Mouse (Mus musculus): Measurements from ENCODE around the gene Plekhh3. TPM values are rescaled to one million over a fixed set of nuclear protein-coding genes. Genes with fewer than 3 reads are reported as not detected.

Gene Plekhh3
- polyA plus RNA-seq, 1 experiment from 2014 or later, result 11.1 TPM

DNA sequence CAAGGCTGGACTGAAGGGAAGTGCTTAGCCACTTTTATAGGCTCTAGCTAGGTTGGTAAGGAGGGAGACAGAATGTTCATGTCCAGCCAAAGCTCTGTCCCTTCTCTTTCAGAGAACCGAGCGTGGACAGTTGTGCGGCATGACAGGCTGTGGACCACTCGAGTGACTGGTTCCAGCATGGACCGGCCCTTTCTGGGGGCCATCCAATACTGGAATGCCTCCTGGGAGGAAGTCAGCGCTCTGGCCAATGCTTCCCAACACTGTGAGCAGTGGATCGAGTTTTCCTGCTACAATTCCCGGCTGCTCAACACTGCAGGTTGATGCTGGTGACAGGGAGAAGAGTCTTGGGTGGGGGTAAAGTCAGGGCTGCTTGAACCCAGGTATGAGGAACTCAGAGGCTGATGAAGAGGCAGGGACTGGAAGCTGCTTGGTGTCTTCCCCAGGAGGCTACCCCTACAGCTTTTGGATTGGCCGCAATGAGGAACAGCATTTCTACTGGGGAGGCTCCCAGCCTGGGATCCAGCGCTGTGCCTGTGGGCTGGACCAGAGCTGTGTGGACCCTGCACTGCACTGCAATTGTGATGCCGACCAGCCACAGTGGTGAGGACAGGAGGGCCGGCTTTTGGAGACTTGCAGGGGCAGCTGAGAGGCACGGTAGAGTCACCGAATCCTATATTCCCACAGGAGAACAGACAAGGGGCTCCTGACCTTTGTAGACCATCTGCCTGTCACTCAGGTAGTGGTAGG, 11.8 kb upstream of the Plekhh3 start:
- no peak overlapping the region for H3K27ac ChIP-seq
- ATAC-seq, result no peak
- no peaks in the 10 kb centered on the region for H3K4me1 ChIP-seq (replicated peaks)
- H3K36me3 ChIP-seq, result no peaks in the 10 kb centered on the region
- H3K4me2 ChIP-seq (replicated peaks), result no peak overlapping the region
- peaks cover 8% of the 10 kb centered on the region for H3K27me3 ChIP-seq (replicated peaks)
- no peaks in the 10 kb centered on the region for H3K9me3 ChIP-seq
- H3K9ac ChIP-seq, result no peak overlapping the region
- no peak overlapping the region for H3K4me3 ChIP-seq (replicated peaks)
- 75% methylated on average over 14 of the region's 14 CpGs for WGBS

DNA sequence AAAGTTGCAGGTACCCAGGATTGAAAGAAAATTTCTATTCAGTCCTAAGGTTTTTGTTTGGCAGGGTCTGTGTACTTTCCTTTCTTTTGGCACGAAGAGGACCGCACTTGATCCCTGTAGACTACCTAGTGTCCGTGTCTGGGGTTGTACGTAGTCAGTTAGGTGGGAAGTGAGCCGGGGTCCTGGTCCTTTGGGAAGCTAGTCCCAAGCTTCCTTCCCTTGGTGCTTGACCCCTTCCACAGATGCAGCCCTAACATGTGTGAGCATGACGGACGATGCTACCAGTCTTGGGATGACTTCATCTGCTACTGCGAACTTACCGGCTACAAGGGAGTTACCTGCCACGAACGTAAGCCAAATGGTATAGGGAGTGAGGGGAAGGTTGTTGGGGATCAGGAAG, 10.8 kb upstream of the Plekhh3 start:
- H3K27me3 ChIP-seq (replicated peaks), result peaks cover 16% of the 10 kb centered on the region
- no peak overlapping the region for H3K27ac ChIP-seq
- peaks cover 5% of the 10 kb centered on the region for H3K4me1 ChIP-seq (replicated peaks)
- H3K4me2 ChIP-seq (replicated peaks), result no peak overlapping the region
- no peak for ATAC-seq
- H3K9ac ChIP-seq, result no peak overlapping the region
- WGBS, result 91% methylated on average over 11 of the region's 11 CpGs
- no peaks in the 10 kb centered on the region for H3K9me3 ChIP-seq
- no peak overlapping the region for H3K4me3 ChIP-seq (replicated peaks)
- no peaks in the 10 kb centered on the region for H3K36me3 ChIP-seq

DNA sequence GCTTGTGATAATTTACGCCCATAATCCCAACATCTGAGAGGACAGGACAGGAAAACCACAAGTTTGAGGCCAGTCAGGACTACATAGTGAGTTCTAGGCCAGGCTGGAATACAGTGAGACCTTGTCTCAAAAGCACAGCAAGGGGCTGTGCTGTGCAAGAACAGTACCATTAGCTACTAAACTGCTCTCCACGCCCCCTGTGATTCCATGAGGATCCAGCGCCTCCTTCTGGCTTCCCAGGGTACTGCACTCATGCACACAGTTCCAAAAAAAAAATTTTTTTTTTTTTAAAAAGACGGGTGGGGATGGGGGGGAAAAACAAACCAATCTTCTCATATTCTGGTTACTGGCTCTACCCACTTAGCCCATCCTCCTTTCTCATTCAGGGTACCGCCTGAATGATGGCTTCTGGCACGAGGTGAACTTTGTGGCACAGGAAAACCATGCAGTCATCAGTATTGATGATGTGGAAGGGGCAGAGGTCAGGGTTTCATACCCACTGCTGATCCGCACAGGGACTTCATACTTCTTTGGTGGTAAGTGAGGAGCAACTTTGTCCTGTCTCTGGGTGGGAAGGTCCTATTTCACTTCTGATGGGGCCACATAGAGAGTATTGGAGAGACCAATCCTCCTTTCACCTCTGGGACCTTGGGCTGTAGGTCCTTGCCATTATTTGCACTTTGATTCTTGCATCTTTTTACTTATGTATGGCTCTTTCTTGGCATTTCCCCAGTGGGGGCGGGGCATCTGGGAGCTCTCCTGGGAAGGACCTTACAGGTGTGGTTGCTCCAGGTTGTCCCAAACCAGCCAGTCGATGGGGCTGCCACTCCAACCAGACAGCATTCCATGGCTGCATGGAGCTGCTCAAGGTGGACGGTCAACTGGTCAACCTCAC, 9.9 kb upstream of the Plekhh3 start:
- ATAC-seq, result no peak
- no peak overlapping the region for H3K27ac ChIP-seq
- H3K27me3 ChIP-seq (replicated peaks), result peaks cover 21% of the 10 kb centered on the region
- H3K9me3 ChIP-seq, result no peaks in the 10 kb centered on the region
- peaks cover 14% of the 10 kb centered on the region for H3K4me1 ChIP-seq (replicated peaks)
- no peak overlapping the region for H3K9ac ChIP-seq
- H3K36me3 ChIP-seq, result no peaks in the 10 kb centered on the region
- no peak overlapping the region for H3K4me3 ChIP-seq (replicated peaks)
- 42% methylated on average over 10 of the region's 10 CpGs for WGBS
- H3K4me2 ChIP-seq (replicated peaks), result no peak overlapping the region

DNA sequence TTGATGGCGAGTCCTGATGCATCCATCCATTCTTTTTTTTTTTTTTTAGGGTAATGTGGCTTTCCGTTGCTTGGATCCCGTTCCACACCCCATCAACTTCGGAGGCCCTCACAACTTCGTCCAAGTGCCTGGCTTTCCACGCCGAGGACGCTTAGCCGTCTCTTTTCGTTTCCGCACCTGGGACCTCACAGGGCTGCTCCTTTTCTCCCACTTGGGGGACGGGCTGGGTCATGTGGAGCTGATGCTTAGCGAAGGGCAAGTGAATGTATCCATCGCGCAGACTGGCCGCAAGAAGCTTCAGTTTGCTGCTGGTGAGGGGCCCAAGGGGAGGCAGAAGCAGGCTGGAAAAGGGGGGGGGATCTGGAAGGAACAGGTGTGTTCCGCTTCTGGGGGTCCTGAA, 9.1 kb upstream of the Plekhh3 start:
- Histone ChIP-seq H3K27me3 (replicated peaks) (peaks cover 22% of the 10 kb centered on the region), H3K4me3 (replicated peaks) (no peak overlapping the region), H3K27ac (no peak overlapping the region), H3K9me3 (no peaks in the 10 kb centered on the region), H3K9ac (no peak overlapping the region), H3K4me1 (replicated peaks) (peaks cover 17% of the 10 kb centered on the region), H3K4me2 (replicated peaks) (no peak overlapping the region), H3K36me3 (no peaks in the 10 kb centered on the region)
- WGBS, result 58% methylated on average over 17 of the region's 17 CpGs
- ATAC-seq, result no peak

DNA sequence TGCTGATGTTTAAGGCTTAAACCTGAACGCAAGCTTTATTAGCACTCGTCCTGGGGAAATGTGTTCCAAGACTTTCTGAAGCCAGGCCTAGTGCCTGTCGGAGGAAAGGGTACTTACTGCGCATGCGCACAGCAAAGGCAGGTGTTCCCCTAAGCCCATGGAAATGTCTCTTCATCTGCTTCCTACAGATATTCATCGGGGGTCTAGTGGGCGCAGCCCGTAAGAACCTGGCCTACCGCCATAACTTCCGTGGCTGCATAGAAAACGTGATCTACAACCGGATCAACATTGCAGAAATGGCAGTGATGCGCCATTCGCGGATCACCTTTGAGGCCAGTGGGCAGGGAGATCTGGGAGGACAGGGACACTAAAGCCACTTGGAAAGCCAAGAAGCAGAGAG, 8.2 kb upstream of the Plekhh3 start:
- Histone ChIP-seq H3K4me3 (replicated peaks) (no peak overlapping the region), H3K9me3 (no peaks in the 10 kb centered on the region), H3K27me3 (replicated peaks) (peaks cover 25% of the 10 kb centered on the region), H3K4me2 (replicated peaks) (no peak overlapping the region), H3K27ac (no peak overlapping the region), H3K36me3 (no peaks in the 10 kb centered on the region), H3K9ac (no peak overlapping the region), H3K4me1 (replicated peaks) (peaks cover 27% of the 10 kb centered on the region)
- 80% methylated on average over 15 of the region's 15 CpGs for WGBS
- no peak for ATAC-seq

DNA sequence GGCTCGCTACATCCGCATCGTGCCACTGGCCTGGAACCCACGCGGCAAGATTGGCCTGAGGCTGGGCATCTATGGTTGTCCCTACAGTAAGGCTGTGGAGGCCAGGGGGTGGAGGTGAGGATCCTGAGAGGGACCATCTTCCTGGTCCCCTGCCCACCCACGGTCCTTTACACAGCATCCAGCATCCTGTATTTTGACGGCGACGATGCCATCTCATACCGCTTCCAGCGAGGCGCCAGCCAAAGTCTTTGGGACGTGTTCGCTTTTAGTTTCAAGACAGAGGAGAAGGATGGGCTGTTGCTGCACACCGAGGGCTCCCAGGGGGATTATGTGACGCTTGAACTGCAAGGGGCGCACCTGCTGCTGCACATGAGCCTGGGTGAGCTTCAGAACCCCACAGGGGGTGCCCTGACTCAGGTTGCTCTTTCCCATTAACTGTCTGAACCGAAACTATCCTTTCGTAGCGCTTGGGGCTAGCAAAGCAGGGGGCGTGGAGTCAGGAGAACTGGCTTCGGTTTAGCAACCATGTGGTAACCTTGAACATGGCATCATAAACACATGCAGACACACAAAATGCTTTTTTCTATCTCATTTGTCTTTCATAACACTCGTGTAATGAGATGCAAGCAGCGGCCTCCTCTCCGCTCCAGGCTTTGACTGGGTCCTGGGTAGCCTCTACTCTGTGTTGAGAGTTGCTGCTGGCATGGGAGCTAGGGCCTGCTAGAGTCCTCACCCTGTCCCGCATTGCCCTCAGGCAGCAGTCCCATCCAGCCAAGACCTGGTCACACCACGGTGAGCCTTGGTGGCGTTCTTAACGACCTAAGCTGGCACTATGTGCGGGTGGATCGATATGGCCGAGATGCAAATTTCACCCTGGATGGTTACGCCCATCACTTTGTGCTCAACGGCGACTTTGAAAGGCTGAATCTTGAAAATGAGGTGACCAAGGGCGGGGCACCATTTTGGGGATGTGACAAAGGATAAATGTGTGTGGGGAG, 7.2 kb upstream of the Plekhh3 start:
- peaks cover 36% of the 10 kb centered on the region for H3K4me1 ChIP-seq (replicated peaks)
- H3K27me3 ChIP-seq (replicated peaks), result peaks cover 25% of the 10 kb centered on the region
- 63% methylated on average over 36 of the region's 36 CpGs for WGBS
- no peak overlapping the region for H3K27ac ChIP-seq
- ATAC-seq, result no peak
- no peak overlapping the region for H3K4me2 ChIP-seq (replicated peaks)
- H3K9ac ChIP-seq, result no peak overlapping the region
- H3K9me3 ChIP-seq, result no peaks in the 10 kb centered on the region
- no peaks in the 10 kb centered on the region for H3K36me3 ChIP-seq
- no peak overlapping the region for H3K4me3 ChIP-seq (replicated peaks)

DNA sequence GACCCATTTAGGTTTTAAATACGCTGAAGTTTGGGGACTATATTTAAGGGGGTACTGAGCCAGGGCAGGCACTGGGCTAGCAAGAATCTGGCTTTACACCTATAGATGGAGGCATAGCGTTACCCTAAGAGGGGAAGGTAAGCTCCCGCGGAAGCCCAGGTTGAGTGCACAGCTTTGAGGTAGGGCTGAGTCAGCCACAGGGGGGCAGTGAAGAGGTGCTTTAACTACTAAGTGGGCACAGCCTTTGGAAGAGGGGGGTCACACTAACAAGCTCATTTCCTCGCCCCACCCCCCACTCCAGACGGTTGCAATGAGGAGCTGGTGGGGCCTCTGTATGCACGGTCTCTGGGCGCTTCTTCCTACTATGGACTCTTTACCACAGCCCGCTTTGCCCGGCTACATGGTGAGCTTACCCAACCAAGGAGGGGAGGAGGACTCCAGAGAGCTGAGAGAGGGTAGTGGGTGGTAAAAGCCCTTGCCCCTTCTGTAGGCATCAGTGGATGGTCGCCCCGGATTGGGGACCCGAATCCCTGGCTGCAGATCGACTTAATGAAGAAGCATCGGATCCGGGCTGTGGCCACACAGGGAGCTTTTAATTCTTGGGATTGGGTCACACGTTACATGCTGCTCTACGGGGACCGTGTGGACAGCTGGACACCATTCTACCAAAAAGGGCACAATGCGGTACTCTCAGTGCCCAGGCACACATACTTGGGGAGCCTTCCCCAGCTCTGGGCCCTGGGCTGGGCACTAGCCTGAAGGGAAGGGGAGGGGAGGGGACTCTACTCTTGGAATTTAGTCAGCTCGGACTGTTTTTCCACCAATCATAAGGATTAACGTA, 6.0 kb upstream of the Plekhh3 start:
- Histone ChIP-seq H3K4me3 (replicated peaks) (0 out of 2 replicates have a peak overlapping the region, but pooled peaks have one; percentile 1), H3K27ac (no peak overlapping the region), H3K9ac (no peak overlapping the region), H3K4me2 (replicated peaks) (peak overlapping the region; percentile 65; the same call in 1 of the 2 replicates), H3K27me3 (replicated peaks) (peaks cover 25% of the 10 kb centered on the region), H3K36me3 (no peaks in the 10 kb centered on the region), H3K9me3 (no peaks in the 10 kb centered on the region), H3K4me1 (replicated peaks) (peaks cover 47% of the 10 kb centered on the region)
- WGBS, result 34% methylated on average over 22 of the region's 22 CpGs
- no peak for ATAC-seq

DNA sequence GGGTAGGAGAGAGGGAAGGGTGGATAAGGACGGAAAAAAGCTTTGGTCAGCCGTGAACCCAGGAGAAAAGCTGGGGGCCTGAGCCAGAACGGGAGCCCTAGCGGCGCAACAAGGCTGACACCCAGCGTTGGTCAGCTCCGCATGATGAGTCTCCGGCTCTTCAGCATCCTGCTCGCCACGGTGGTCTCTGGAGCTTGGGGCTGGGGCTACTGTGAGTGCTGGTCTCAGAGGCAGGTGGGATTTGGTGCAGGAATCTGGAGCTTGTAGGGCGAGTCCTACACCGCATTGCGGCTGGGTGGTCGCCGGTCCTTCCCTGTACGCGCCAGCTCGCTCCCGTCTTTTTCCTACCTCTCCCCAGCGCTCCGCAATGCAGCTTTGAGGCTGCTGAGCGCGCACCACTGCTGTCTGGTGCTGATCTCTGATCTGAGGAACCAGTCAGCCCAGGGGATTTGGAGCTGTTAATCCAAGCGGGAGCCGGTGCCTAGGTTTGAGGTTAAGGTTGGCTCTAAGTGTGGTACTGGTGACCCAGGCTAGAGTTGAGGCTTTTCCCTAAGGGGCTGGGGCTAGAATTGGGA, 5.1 kb upstream of the Plekhh3 start:
- H3K4me1 ChIP-seq (replicated peaks), result peaks cover 47% of the 10 kb centered on the region
- 0 out of 2 replicates have a peak overlapping the region, but pooled peaks have one; percentile 18 for H3K9ac ChIP-seq

GRCm38 (mm10) chr11:101175636-101176116, 4.5 kb upstream of the Plekhh3 start:
- H3K4me2 ChIP-seq (replicated peaks), result peak overlapping the region; percentile 65
- peaks cover 47% of the 10 kb centered on the region for H3K4me1 ChIP-seq (replicated peaks)
- H3K9me3 ChIP-seq, result no peaks in the 10 kb centered on the region
- WGBS, result 10% methylated on average over 11 of the region's 11 CpGs
- H3K27me3 ChIP-seq (replicated peaks), result peaks cover 25% of the 10 kb centered on the region
- H3K4me3 ChIP-seq (replicated peaks), result peak overlapping the region; percentile 28
- ATAC-seq, result no peak
- H3K9ac ChIP-seq, result 0 out of 2 replicates have a peak overlapping the region, but pooled peaks have one; percentile 18
- no peaks in the 10 kb centered on the region for H3K36me3 ChIP-seq
- H3K27ac ChIP-seq, result no peak overlapping the region

More for the DNA sequence above, 5.1 kb upstream of the Plekhh3 start:
- ATAC-seq, result no peak
- WGBS, result under 1% methylated on average over 25 of the region's 25 CpGs
- Histone ChIP-seq H3K4me2 (replicated peaks) (peak overlapping the region; percentile 65), H3K4me3 (replicated peaks) (peak overlapping the region; percentile 28), H3K27ac (no peak overlapping the region), H3K36me3 (no peaks in the 10 kb centered on the region), H3K9me3 (no peaks in the 10 kb centered on the region), H3K27me3 (replicated peaks) (peaks cover 25% of the 10 kb centered on the region)

DNA sequence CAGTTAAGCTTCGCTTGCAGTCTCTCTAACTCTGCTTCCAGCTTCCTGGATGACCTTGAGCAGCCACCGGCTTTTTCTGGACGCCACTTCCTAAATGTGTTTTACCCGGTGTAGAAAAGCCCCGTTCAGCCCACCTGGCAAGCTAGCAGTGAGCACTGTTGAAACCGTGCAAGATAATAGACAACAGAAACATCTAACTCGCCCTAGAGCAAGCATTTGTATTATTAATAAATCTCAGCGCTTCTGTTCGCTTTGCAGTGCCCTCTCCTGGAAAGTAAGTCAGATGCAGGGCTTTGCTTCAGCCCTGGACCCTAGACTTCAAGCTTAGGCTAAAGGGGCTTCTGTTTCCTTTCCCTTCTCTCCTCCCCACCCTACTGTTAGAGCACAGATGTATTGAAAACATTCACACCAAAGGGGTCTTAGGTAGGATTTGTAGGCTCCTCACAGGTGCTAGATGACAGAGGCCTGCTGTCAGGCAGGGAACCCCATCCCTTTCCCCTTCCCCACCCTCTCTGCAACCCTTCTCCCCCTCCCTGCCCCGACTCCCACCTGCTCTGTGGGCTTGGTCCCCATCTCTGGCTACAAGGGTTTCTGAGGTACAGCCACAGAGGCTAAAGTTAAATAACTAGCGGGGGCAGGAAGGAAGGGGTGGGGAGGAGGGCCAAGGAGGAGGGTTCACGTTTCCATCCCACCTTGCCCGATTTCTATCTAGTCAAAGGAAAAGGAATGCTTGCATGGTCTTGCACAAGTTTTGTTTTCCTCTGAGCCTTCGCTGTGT, 3.9 kb upstream of the Plekhh3 start, which contains the start of gene Ccr10:
Gene Ccr10 (minus strand): TSS at position 593 of the 778 bp plus-strand sequence.
- 26% methylated on average over 14 of the region's 14 CpGs for WGBS
- Histone ChIP-seq H3K9ac (peak within 1 kb of the TSS; percentile 51), H3K27me3 (replicated peaks) (peaks cover 25% of the 10 kb centered on the region), H3K4me3 (replicated peaks) (peak within 1 kb of the TSS; percentile 33), H3K36me3 (no peaks in the 10 kb centered on the region), H3K27ac (0 out of 2 replicates have a peak within 1 kb of the TSS, but pooled peaks have one; percentile 85), H3K9me3 (no peaks in the 10 kb centered on the region), H3K4me2 (replicated peaks) (peak within 1 kb of the TSS; percentile 89), H3K4me1 (replicated peaks) (peaks cover 49% of the 10 kb centered on the region)
- ATAC-seq, result no peak
